Mouse (Mus musculus) ES-CJ7 (cell line): ENCODE results near the gene Tlk2.
"Not testable (repeated sequence)": the region's sequence is repeated elsewhere in the genome, so short reads cannot be mapped to it uniquely, and the experiment has no call there.

Experiments used
- DNase-seq: peaks from one replicate; pipeline ENCODE4 v3.0.0; 2011; ENCODE audit warnings: low read depth, low spot score

Gene Tlk2

DNA sequence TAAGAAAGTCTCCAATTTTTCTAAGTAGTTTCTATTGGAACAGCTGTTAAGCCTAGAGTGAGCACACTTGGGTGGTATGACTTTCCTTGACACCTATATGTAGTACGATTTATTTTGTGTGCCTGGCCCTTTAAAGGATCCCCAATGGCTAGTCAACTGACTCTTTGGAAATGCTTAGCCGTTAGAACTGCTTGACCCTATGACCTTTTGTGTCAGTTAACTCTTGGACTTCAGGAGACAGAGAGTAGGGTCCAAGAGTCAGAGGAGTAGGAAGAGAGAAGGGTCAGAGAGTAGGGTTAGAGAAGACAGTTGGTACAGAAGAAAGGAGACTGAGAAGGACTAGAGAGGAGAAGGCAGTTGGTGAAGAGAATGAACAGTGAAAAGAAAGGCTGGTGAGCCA is at the start of gene Tlk2:
Tlk2 (plus strand) TSS at position 292 of the 400 bp plus-strand sequence.
- DNase-seq: no peak

DNA sequence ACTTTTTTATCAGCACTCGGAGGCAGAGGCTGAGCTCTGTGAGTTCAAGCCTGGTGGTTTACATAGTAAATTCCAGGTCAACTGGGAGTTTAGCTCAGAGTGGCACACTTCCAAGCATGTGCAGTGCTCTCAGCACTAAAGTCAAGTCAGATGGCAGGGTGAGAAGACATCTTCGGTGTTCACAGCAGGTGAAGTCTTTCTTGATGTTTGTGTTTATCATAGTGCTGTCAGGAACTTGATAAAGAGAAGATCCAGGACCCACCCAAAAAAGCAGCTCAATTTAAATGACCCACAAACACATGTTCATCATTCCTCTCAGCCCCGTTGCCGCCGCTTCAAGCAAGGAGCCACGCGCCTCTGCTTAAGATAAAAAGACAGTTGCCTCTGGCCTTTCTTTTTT is 42.9 kb upstream of the Tlk2 start:
- DNase-seq: no peak

DNA sequence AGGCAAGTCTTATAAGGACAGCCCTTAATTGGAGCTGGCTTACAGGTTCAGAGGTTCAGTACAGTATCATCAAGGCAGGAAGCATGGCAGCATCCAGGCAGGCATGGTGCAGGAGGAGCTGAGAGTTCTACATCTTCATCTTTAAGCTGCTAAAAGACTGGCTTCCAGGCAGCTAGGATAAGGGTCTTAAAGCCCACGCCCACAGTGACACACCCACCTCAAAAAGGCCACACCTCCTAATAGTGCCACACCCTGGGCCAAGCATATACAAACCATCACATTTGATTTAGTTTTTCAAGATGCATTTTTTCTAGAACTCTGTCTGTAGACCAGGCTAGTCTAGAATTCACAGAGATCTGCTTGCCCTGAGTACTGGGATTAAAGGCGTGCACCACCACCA is 41.4 kb upstream of the Tlk2 start:
- not testable (repeated sequence) for DNase-seq

DNA sequence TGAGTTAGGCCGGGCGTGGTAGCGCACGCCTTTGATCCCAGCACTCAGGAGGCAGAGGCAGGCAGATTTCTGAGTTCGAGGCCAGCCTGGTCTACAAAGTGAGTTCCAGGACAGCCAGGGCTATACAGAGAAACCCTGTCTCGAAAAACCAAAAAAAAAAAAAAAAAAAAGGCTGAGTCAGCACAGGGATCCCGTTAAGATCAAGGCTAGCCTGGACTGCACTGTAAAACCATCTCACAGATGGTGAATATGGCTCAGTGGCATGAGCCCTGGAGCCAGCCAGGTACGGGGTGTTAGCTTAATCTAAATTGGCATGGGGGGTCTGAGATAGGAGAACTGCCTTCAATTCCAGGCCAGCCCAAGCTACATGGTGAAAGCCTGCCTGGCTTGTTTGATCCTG is 38.1 kb upstream of the Tlk2 start:
- DNase-seq: not testable (repeated sequence)

DNA sequence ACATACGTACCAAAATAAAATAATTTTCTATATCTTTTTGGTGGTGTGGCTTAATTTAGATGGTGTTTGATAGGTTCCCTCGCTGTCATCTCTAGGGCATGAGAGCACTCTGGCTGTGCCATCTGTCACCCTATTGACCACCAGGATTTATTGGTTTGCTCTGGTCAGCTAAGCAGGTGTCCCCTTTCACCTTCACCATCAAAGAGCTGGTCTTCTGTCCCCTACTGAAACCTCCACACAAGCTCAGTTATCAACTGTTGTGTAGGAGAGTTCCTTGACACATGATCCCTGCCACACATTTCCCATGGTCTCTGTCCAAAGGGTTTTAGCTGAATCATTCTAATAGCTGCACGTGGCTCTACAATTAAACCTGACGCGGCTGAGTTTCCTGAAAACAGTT is 37.5 kb upstream of the Tlk2 start:
- DNase-seq: no peak

DNA sequence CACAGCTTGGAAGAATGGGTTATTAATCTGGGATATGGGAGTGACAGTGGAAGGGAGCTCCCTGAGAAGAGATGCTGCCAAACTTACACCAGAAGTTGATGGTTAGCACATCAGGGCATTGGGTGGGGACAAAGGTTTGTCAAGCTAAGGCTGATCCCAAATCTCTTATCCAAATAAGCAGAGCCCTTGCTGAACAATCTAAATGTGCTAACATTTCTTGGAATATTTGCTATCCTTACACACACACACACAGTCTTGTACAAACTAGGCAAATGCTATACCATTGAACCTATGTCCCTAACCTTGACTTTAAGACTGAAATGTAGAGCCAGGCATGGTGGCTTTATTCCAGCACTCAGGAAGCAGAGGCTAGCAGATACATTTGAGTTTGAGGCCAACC is 35.0 kb upstream of the Tlk2 start:
- no peak for DNase-seq

DNA sequence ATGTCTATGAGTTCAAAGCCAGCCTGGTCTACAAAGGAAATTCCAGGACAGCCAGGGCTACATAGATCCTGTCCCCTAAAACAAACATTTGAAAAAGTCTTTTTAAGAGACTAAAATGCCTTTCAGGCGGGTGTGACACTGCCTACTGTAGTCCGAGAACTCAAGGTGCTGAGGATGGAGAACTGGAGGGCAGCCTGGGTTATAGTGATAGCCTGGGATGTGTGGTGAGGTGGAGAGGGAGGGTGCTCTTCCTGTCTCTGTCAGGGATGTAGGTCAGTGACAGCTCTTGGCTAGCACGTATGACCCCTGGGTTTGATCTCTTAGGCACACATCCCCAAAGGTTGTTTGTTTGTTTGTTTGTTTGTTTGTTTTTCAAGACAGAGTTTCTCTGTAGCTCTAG is 34.5 kb upstream of the Tlk2 start:
- no peak for DNase-seq

DNA sequence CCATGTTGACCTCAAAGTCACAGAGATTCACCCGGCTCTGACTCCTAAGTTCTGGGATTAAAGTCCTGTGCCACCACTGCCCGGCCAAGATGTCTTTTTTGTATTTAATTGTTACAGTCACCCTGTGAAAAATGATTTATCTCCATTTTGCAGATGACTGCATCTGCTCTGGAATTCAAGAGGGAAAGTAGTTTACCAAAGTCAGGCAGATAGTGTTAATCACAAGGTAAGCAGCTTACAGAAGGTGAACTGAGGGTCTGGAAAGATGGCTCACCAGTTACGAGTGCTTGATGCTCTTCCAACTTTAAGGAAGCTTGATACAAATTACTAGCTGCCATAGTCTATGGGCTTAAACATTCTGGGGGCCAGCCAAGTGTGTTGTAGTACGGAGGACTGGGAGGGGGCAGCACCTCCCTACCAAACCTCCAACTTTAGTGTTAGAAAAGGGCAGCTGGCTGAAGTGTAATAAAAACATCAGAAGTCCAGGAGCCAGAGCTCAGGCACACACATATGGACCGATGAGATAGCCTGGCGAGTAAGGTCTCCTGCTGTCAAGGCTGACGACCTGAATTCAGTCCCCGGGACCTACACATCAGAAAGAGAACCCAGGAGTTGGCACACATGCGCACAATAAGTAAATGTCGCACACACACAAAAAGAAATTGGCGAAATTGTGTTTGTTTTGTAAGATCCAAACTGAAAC is 33.9 kb upstream of the Tlk2 start:
- DNase-seq: no peak

DNA sequence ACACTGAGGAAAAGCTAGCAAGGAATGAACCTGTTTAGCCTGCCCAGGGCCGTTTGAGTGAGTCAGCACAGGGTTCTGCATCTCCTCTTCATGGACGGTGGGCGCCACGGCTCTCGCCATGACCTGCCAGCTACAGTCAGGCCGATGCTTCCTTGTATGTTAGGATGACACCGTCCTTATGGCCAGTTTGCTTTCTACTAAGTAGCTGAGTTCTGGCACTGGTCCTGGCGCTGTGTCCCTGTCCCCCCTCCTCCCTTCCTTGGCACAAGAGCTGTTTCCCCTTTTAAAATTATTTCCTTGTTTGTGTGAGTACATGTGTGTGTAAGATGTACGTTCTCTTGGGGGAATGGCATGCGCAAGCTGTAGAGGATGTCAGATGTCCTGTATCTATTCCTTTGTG is 33.4 kb upstream of the Tlk2 start:
- no peak for DNase-seq

DNA sequence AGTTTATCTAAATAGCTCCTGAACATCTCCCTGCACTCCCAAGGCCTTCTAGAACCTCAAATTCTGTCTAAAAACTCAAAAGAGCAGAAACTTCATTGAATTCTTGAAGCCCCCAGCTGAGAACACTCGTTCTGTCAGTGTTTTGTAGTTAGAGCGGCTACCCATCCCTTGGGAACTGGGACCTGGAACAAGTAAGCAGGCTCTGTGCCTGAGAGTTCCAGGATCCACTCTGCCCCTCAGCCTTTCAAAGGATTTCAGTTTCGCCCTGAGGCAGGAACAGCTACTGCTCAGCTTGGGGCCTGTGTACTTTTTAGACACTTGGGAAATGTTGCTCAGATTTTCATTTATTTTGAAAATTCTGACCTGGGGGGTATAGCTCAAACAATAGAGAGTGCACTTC is 32.0 kb upstream of the Tlk2 start, which contains the start of gene Gm10842:
Gm10842 (plus strand) TSS at position 301 of the 400 bp plus-strand sequence.
- DNase-seq: no peak

DNA sequence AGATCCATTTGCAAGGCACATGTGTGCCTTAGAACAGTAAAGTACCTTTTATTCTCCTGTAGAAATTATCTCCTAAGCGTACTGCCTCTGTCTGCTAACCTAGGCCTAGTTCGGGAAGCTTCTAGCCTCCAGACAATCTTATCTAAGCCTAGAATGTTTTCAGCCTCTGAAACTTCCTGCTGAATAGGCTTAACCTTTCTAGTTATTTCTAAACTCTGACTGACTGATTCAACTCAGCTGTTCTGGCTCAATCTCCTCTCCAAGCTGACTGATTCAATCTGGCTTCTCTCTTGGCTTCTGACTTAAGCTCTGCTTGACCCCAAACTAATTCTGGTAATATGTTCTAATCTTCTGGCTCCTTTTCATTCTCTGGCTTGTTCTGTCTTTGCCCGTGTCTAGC is 29.3 kb upstream of the Tlk2 start:
- no peak for DNase-seq

DNA sequence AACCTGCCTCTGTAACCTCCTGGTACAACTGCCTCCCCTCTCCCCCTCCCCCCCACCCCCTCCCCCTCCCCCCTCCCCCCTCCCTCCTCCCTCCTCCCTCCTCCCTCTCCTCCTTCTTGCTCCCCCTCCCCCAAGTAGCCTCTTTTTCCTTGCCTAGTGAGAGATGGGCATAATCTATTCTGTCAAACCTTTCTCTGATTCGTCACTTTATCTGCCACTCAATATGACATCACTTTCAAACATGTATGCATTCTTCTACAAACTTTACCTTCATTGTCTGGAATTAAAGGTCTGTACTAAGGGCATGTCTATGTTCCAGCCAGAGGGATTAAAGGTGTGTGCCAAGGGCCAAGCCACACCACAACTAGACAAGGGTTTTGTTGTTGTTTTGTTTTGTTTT is 28.8 kb upstream of the Tlk2 start:
- DNase-seq: peak; percentile 49

DNA sequence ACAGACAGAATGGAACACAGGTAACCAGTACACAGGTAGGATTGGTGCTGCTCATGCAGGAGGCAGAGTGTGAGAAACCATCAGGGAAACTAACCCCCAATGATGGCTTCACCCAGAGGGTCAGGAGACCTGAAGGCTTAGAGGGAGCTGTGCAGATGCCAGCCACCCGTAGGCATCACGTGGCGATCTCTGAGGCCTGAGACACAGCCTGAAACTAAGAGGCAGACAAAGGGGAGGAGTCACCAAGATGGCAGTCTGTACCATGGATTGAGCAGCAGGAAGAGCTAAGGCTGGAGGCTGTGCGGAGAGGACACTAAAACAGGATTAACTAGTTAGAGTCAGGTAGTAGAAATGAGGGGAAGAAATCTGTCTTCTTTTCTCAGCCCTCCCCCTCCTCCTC is 27.9 kb upstream of the Tlk2 start:
- peak; percentile 56 for DNase-seq

DNA sequence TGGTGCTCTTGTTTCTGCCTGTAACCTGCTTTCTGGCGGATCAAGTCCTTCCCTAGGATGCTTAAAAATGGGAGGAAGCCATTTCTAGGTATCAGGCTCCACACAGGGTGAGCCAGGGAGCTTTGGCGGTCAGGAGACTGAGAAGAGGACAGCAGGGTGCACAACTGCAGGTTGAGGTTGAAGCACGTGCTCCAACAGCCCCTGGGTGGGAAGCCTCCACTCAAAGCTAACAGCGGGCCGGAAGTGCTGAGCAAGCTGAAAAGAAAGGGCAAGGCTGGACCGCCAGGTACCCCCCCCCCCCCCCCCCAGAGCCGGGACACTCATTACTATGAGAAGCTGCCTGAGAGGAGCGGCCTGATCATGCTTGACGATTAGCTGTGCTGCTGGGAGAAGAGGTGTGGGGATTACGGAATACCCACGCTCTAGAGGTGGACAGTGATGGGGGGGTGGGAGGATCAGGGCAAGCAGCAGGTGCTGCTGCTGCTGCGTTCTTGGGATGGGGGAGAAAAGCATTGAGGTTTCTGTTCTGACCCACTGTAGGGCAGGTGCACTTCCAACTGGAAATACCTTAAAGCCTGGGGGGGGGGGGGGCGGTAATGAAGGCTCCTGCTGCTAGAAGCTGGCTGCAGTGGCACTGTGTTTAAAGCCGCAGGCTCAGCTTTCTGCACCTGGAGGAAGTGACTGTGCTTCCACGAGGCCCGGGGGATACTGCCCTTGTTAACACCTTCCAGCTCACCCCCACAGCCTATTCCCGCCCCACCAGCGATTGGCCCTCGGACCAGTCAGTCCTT is 27.2 kb upstream of the Tlk2 start:
- peak; percentile 67 for DNase-seq

DNA sequence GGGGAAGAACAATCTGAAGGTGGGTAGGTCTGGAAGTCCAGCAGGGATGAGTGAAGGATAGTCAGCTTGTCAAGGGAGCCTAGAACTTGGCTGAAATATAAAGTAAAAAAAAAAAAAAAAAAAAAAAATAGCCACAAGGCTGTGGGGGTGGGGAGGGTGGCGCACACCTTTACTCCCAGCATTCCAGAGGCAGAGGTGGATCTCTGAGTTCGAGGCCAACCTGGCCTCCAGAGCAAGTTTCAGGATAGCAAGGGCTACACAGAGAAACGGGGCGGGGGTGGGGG is 26.6 kb upstream of the Tlk2 start:
- no peak for DNase-seq

DNA sequence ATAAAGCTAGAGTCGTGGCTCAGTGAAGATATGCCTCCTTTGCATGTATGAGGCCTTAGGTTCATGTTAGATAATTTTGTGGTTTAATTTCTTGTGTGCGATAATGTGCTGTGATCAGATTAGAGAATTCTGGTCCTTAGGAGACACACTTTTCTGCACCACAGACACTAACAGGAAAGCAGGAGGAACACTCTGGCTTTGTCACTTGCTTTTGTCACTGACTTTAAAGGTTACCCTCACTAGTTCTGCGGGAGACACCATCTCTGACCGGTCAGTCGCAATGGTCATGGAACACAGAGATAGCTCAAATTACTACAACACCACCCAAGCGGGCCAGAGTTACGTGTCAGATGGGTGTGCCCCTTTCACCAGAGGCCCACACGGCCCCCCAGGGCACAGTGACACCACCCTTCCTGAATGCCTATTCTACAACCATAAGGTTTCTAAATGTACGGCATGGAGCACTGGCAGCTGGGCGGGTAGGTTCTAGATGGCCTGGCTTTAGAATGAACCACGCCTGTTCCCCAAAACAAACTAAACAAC is 26.2 kb upstream of the Tlk2 start:
- DNase-seq: no peak

DNA sequence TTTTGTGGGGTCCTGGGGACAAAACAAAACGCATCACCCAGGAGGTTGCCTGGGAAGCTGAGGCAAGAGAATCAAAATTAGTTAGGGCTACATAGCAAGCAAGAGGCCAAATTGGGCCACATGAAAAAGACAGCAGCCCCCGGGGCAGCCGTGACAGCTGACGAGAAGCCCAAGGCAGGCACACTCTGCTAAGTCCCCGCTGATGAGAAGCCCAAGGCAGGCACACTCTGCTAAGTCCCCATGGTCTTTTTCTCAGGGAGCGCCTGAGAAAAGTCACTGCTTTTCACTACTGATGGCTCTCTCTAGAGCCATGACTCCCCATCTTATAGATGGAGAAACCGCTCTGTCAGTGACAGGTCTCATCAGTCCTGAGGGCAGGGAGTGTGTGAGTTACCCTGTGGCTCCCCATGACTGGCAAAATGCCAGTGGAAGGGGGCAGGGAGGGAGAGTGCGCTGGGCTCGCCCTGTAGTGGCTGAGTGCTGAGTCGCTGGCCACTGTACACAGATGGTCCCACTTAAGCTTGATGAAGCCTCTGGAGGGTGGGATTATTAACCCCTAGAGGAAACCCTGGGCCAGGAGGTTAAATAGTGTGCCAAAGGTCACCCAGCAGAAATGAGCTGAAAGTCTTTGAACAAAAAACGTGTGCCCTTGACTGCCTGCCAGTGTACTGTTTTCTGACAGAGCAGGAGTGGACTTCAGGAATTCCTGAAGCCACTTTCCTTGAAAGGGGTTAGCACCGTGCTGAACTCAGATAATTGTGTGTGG is 25.4 kb upstream of the Tlk2 start:
- DNase-seq: no peak

DNA sequence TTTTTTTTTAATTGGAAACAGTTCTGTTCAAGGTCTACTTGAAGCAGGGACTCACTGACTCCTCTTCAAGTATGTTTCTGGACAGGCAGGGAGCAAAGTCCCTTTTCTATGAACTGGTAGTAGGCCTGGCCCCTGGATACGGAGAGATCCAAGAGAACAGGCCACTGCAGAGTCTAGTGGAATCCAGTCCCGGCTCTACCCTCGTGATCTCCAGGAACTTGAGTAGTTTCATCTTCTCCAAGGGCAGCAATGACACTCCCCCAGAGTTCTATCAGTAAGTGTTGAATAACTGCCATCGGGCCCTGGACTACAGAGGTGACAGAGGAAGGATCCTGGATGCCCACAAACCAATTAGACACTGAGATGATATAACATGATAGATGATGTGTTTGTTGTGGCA is 22.7 kb upstream of the Tlk2 start:
- DNase-seq: no peak

DNA sequence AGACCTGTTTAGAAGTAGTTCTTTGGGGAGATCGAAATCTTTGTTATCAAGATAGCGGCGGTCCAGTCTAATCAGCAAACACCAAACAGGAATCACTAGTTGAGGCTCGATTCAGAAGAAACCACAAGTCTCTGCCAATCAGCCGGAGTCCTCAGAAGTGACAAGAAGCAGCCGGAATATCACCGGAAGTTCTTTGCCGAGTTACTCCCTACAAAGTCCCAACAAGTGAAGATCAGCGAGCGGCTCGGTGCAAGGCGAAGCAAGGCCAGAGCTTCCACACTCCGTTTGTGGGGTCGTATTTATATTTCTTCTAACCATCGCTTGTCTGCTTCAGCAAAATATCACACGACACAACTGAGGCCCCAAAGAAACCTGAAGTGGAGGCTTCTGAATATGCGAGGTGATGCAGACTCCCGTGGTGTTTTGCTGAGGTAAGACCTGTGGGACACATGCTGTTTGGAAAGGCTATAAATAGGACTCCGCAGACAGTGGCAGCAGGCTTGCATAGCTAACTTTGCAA is 21.8 kb upstream of the Tlk2 start:
- DNase-seq: peak; percentile 38

DNA sequence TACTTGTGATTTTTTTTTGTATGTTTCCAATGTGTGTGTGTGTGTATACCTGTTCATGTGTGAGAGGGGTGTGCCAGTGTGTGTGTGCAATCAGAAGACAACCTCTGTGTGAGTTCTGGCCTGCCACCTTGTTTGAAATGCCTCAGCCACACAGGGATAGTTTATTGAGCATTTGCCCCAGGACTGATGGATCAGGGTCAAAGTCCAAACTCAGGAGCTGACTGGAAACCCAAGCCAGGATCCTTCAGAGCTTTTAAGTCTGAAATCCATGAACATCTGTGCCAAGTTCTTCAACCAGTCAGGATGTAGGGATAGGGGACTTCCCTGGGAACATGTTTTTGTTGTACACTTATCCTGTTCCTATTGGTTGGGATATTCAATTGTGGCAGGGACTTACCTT is 20.6 kb upstream of the Tlk2 start:
- DNase-seq: no peak

DNA sequence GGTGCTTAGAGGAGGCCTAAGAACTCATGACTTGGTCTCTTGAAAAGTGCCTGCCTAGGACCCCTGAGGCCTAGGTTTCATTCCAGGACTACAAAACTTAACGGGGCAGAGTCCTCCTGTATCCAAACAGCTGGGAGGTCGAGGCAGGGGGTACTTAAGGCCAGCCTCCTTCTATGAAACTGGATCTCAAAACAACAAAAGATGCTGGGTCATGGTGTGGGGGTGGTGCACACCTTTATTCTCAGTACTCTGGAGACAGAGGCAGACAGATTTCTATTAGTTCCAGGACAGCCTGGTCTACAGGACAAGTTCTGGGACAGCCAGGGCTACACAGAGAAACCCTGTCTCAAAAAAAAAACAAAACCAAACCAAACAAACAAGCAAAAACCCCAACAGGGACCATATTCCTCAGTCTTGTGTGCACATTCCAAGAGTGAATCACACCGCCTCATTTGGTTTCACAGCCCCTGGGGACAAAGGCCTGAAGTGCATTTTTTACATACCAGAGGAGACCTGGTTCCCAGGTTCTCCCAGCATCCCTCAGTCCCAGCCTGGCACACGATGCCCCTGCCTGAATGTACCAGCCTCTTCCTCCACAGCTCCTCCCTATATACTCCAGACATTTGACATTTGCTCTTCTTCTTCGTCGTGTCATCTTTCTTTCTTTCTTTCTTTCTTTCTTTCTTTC is 18.8 kb upstream of the Tlk2 start:
- DNase-seq: peak; percentile 76

DNA sequence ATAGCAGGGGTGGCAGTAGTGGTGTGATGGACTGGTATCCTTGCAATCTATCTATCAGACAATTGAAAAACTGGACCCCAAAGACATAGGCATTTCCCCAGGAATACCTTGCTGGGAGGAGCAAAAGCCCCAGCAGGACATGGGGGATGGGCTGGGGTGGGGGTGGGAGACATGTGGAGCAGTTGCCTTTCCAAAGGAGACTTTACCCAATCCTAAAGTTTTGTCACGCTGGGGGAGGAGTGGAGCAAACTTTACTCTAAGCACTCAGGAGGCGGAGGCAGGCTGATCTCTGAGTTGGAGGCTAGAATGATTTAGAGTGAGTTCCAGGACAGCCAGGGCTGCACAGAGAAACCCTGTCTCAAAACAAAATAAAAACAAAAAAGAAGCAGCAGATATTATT is 17.2 kb upstream of the Tlk2 start:
- DNase-seq: peak; percentile 53
